Mouse (Mus musculus): ENCODE results near the gene Abr. TPM values are rescaled to one million over a fixed set of nuclear protein-coding genes. Genes with fewer than 3 reads are reported as not detected.

The Abr gene
- polyA plus RNA-seq, 1 experiment, result 81.3 TPM

DNA sequence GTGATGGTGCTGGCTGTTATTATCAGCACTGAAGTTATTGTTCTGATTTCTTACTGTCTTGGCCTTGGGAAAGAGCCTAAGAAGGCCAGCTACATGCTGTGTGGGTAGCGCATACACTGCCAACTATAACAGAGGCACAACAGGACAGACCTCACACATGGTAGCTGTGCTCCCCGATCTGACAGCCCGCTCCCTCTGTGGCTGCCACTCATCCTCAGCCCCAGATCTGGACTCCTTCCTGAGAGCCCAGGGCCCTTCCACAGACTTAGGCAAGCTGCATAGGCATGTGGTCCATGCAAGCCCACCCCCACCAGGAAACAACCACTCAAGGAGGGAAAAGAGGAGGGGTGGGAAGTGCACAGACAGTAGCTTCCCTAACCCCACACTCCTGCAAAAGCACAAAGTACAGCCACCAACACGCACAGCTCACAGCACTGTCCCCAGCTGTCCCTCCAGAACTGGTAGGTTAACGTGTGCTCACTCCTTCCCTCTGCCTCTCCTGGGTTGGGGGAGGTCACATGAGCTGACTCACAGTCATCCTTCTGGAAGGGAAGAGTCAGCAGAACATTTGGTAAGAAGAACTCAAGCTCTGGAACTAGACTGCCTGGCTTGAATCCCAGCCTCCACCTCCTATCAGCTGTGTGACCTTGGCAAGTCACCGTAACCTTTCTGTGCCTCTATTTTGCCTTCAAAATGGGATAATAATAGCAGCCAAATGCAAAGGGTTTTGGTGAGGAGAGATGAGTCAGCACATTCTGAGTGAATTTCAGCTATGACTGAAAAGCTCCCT lies 92.6 kb downstream of the Abr start:
- Histone ChIP-seq H3K27me3 (ENCODE audit: control insufficient read depth, insufficient read depth, insufficient read length) (no peaks in the 10 kb centered on the region), H3K79me2 (ENCODE audit: control insufficient read depth, insufficient read depth) (no peaks in the 10 kb centered on the region), H3K4me3 (no peak overlapping the region), H3K4me2 (ENCODE audit: low read depth) (peak overlapping the region; percentile 52), H3ac (ENCODE audit: control insufficient read depth, insufficient read length) (no peak overlapping the region), H3K36me3 (ENCODE audit: control insufficient read depth, insufficient read depth) (no peaks in the 10 kb centered on the region)
- TF ChIP-seq CEBPB (IDR thresholded peaks at IDR 0.05; ENCODE audit: insufficient read depth, poor library complexity, severe bottlenecking), result 0 out of 2 replicates have a peak, but pooled peaks have one; percentile 1
- TF ChIP-seq MAX (IDR thresholded peaks at IDR 0.05; ENCODE audit: low read depth), result no peak
- peak in 2 of 3 experiments; percentile 53 to 82 for TF ChIP-seq MYOD1 (IDR thresholded peaks at IDR 0.05; ENCODE audit: control insufficient read depth in 1 of 3, insufficient read length in 2 of 3, low read depth in 2 of 3)
- no peak for TF ChIP-seq POLR2A (IDR thresholded peaks at IDR 0.05; ENCODE audit: insufficient read length, low read depth)
- TF ChIP-seq USF1 (IDR thresholded peaks at IDR 0.05; ENCODE audit: low read depth), result peak; percentile 86
- peak; percentile 50 to 85 (median 62) for TF ChIP-seq MYOG (IDR thresholded peaks at IDR 0.05; ENCODE audit: control insufficient read depth in 1 of 3, insufficient read depth in 1 of 3, insufficient read length in 2 of 3, low read depth in 2 of 3)

DNA sequence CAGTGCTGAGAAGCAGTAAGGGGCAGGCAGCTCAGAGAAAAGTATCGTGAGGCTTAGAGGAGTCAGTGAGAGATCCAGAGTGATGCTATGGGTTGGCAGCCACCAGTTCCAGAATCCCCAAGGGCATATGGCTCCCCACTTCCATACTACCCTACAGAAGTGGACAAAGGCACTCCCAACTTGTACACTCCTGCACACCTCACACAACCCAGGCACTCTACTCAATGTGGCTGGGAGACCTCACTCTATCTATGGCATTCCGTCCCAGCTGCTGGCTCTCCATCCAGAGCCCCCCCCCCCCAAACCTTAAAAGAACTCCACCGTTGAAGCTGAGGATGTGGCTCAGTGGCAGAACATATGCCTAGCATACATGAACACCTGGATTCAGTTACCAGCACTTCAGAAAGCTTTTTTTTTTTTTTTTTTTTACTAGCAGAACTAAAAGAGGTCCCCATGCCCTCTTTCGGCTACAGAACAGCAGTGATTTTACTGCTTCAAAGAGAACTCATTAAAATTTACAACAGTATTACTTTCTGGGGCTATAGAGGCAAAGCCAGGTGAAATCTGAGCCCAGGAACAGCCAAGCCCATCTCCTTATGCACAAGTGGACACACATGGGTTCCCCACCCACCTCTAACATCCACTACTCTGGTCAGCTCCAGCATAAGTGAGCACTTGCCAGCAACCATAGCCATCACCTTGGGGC lies 96.3 kb downstream of the Abr start:
- Histone ChIP-seq H3K79me2 (ENCODE audit: control insufficient read depth, insufficient read depth) (no peaks in the 10 kb centered on the region), H3K4me2 (ENCODE audit: low read depth) (no peak overlapping the region), H3K4me3 (no peak overlapping the region)

DNA sequence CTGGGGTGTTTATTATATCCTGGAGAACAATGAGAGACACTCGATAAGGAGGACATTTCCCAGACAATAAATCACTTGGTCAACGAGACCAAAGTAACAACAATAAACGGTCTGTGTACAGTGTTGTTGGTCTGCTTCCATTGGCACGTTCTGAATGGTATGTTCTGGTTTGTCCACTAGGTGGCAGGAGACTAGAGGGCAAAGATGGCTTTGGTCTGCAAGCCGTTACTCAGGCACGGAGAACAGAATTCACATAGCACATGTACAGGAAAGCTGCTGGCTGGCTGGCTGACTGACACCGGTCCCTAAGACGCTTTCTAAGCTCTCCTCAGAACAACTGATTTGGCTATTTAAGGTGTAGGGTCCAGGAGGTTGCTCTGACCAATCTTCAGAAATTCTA lies 97.2 kb downstream of the Abr start:
- TF ChIP-seq TCF3 (IDR thresholded peaks at IDR 0.05; ENCODE audit: insufficient read length, low read depth) (no peak), REST (IDR thresholded peaks at IDR 0.05; ENCODE audit: insufficient read depth, insufficient read length) (no peak), POLR2A (IDR thresholded peaks at IDR 0.05; ENCODE audit: insufficient read length, low read depth) (no peak), USF1 (IDR thresholded peaks at IDR 0.05; ENCODE audit: low read depth) (no peak), MYOD1 (IDR thresholded peaks at IDR 0.05; ENCODE audit: control insufficient read depth in 1 of 3, insufficient read length in 2 of 3, low read depth in 2 of 3) (no peak), CEBPB (IDR thresholded peaks at IDR 0.05; ENCODE audit: insufficient read depth, poor library complexity, severe bottlenecking) (no peak), MYOG (IDR thresholded peaks at IDR 0.05; ENCODE audit: control insufficient read depth in 1 of 3, insufficient read depth in 1 of 3, insufficient read length in 2 of 3, low read depth in 2 of 3) (no peak), POLR2AphosphoS2 (IDR thresholded peaks at IDR 0.05; ENCODE audit: insufficient read length, low read depth) (no peak), TCF12 (IDR thresholded peaks at IDR 0.05; ENCODE audit: insufficient read depth, poor library complexity, severe bottlenecking) (no peak), SRF (IDR thresholded peaks at IDR 0.05; ENCODE audit: control insufficient read depth, insufficient read length, low read depth) (no peak), MAX (IDR thresholded peaks at IDR 0.05; ENCODE audit: low read depth) (no peak)
- H3K79me2 ChIP-seq (ENCODE audit: control insufficient read depth, insufficient read depth), result no peaks in the 10 kb centered on the region
- H3K4me2 ChIP-seq (ENCODE audit: low read depth), result no peak overlapping the region
- no peaks in the 10 kb centered on the region for H3K27me3 ChIP-seq (ENCODE audit: control insufficient read depth, insufficient read depth, insufficient read length)
- H3K36me3 ChIP-seq (ENCODE audit: control insufficient read depth, insufficient read depth), result no peaks in the 10 kb centered on the region
- no peak overlapping the region for H3K4me3 ChIP-seq
- H3ac ChIP-seq (ENCODE audit: control insufficient read depth, insufficient read length), result no peak overlapping the region

More for the DNA sequence above, 96.3 kb downstream of the Abr start:
- Histone ChIP-seq H3K36me3 (ENCODE audit: control insufficient read depth, insufficient read depth) (no peaks in the 10 kb centered on the region), H3K27me3 (ENCODE audit: control insufficient read depth, insufficient read depth, insufficient read length) (no peaks in the 10 kb centered on the region), H3ac (ENCODE audit: control insufficient read depth, insufficient read length) (no peak overlapping the region)
- TF ChIP-seq MYOD1 (IDR thresholded peaks at IDR 0.05; ENCODE audit: control insufficient read depth in 1 of 3, insufficient read length in 2 of 3, low read depth in 2 of 3) (no peak), MYOG (IDR thresholded peaks at IDR 0.05; ENCODE audit: control insufficient read depth in 1 of 3, insufficient read depth in 1 of 3, insufficient read length in 2 of 3, low read depth in 2 of 3) (no peak), MAX (IDR thresholded peaks at IDR 0.05; ENCODE audit: low read depth) (no peak), TCF3 (IDR thresholded peaks at IDR 0.05; ENCODE audit: insufficient read length, low read depth) (no peak), POLR2A (IDR thresholded peaks at IDR 0.05; ENCODE audit: insufficient read length, low read depth) (no peak), CEBPB (IDR thresholded peaks at IDR 0.05; ENCODE audit: insufficient read depth, poor library complexity, severe bottlenecking) (no peak), USF1 (IDR thresholded peaks at IDR 0.05; ENCODE audit: low read depth) (no peak), REST (IDR thresholded peaks at IDR 0.05; ENCODE audit: insufficient read depth, insufficient read length) (no peak), SRF (IDR thresholded peaks at IDR 0.05; ENCODE audit: control insufficient read depth, insufficient read length, low read depth) (no peak), TCF12 (IDR thresholded peaks at IDR 0.05; ENCODE audit: insufficient read depth, poor library complexity, severe bottlenecking) (no peak), E2F4 (IDR thresholded peaks at IDR 0.05; ENCODE audit: insufficient read depth) (no peak), POLR2AphosphoS2 (IDR thresholded peaks at IDR 0.05; ENCODE audit: insufficient read length, low read depth) (no peak)

DNA sequence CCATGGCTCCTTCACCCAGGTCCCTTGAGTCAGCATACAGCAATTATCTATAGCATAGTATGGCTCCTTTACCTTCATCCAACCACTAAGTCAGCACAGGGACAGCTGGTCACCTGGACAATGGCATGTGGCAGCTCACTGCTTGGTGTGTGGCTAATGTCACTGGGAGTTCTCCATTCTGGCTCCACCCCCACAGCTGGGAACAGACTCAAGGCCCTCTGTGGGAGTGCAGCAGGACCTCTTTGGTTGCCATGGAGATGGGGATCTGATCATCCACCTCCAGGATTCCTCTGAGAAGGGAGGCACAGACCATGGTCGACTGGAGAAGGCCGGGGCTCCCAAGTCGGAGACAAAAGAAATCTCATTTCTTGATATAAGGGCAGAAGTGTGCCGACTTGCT lies 98.8 kb downstream of the Abr start:
- H3K4me3 ChIP-seq, result no peak overlapping the region
- H3K4me2 ChIP-seq (ENCODE audit: low read depth), result no peak overlapping the region
- H3K36me3 ChIP-seq (ENCODE audit: control insufficient read depth, insufficient read depth), result no peaks in the 10 kb centered on the region
- no peak overlapping the region for H3ac ChIP-seq (ENCODE audit: control insufficient read depth, insufficient read length)
- H3K79me2 ChIP-seq (ENCODE audit: control insufficient read depth, insufficient read depth), result no peaks in the 10 kb centered on the region
- H3K27me3 ChIP-seq (ENCODE audit: control insufficient read depth, insufficient read depth, insufficient read length), result no peaks in the 10 kb centered on the region
- TF ChIP-seq TCF12 (IDR thresholded peaks at IDR 0.05; ENCODE audit: insufficient read depth, poor library complexity, severe bottlenecking) (no peak), MYOD1 (IDR thresholded peaks at IDR 0.05; ENCODE audit: control insufficient read depth in 1 of 3, insufficient read length in 2 of 3, low read depth in 2 of 3) (no peak), TCF3 (IDR thresholded peaks at IDR 0.05; ENCODE audit: insufficient read length, low read depth) (no peak), REST (IDR thresholded peaks at IDR 0.05; ENCODE audit: insufficient read depth, insufficient read length) (no peak), MAX (IDR thresholded peaks at IDR 0.05; ENCODE audit: low read depth) (no peak), USF1 (IDR thresholded peaks at IDR 0.05; ENCODE audit: low read depth) (no peak), POLR2AphosphoS2 (IDR thresholded peaks at IDR 0.05; ENCODE audit: insufficient read length, low read depth) (no peak), MYOG (IDR thresholded peaks at IDR 0.05; ENCODE audit: control insufficient read depth in 1 of 3, insufficient read depth in 1 of 3, insufficient read length in 2 of 3, low read depth in 2 of 3) (no peak), SRF (IDR thresholded peaks at IDR 0.05; ENCODE audit: control insufficient read depth, insufficient read length, low read depth) (no peak), E2F4 (IDR thresholded peaks at IDR 0.05; ENCODE audit: insufficient read depth) (no peak), POLR2A (IDR thresholded peaks at IDR 0.05; ENCODE audit: insufficient read length, low read depth) (no peak), CEBPB (IDR thresholded peaks at IDR 0.05; ENCODE audit: insufficient read depth, poor library complexity, severe bottlenecking) (no peak)
